Mouse (Mus musculus) granulocyte monocyte progenitor cell, adult 5-6 weeks (primary cell): Measurements from ENCODE around the gene Gpcpd1. TPM values are rescaled to one million over a fixed set of nuclear protein-coding genes. Genes with fewer than 3 reads are reported as not detected.

Source experiments
- ATAC-seq: replicated peaks from 2 replicates; pipeline ENCODE4 v1.8.0; 2016; ENCODE audit warnings: mild to moderate bottlenecking, moderate TSS enrichment, inconsistent platforms; ENCODE audit not compliant: poor library complexity, severe bottlenecking
- total RNA-seq, 2 experiments: library from RNA; stranded (forward) in 1 of 2; stranded (reverse) in 1 of 2; fragments of 200-712, 200-1000 nt in 1 of 2; fragments of >200 nt in 1 of 2; fragmentation: Nextera tagmentation in 1 of 2; gene quantifications; 2 replicates each; pipeline ENCODE4 v1.2.3; 2014 to 2017

Gpcpd1 gene
- total RNA-seq, 2 experiments from 2014 or later: 24.4 to 26.1 TPM

GRCm38 (mm10) chr2:132497412-132498135 lies 90.0 kb downstream of the Gpcpd1 start:
- peak; percentile 37; the same call in 1 of the 2 replicates for ATAC-seq

- ATAC-seq: no peak
These were observed 94.3 kb downstream of the Gpcpd1 start for GRCm38 (mm10) chr2:132493184-132493583.

- peak; percentile 65; the same call in 1 of the 2 replicates for ATAC-seq
These were observed 102.1 kb downstream of the Gpcpd1 start for GRCm38 (mm10) chr2:132485454-132485853.

GRCm38 (mm10) chr2:132481547-132481946 lies 106.0 kb downstream of the Gpcpd1 start:
- peak; percentile 61 for ATAC-seq

Other genes with a start within 250 kb of the Gpcpd1 start
- not detected in 2 replicates for gene Prokr2, start 202.3 kb downstream of the Gpcpd1 start, total RNA-seq (2014; fragmentation: Nextera tagmentation)
- gene Prokr2, start 202.3 kb downstream of the Gpcpd1 start, total RNA-seq (2017): not detected in 2 replicates
- 5.2 and 7.5 TPM in 2 replicates for gene Shld1, start 99.2 kb upstream of the Gpcpd1 start, total RNA-seq (2014; fragmentation: Nextera tagmentation)
- gene Shld1, start 99.2 kb upstream of the Gpcpd1 start, total RNA-seq (2017): 10.3 and 11.0 TPM in 2 replicates
- gene Chgb, start 193.5 kb upstream of the Gpcpd1 start, total RNA-seq (2014; fragmentation: Nextera tagmentation): not detected in 2 replicates
- not detected in 2 replicates for gene Chgb, start 193.5 kb upstream of the Gpcpd1 start, total RNA-seq (2017)
- 38.4 and 40.4 TPM in 2 replicates for gene Trmt6, start 228.3 kb upstream of the Gpcpd1 start, total RNA-seq (2014; fragmentation: Nextera tagmentation)
- 47.0 and 55.2 TPM in 2 replicates for gene Trmt6, start 228.3 kb upstream of the Gpcpd1 start, total RNA-seq (2017)
- 13.5 and 14.7 TPM in 2 replicates for gene Mcm8, start 228.4 kb upstream of the Gpcpd1 start, total RNA-seq (2014; fragmentation: Nextera tagmentation)
- 17.0 and 19.9 TPM in 2 replicates for gene Mcm8, start 228.4 kb upstream of the Gpcpd1 start, total RNA-seq (2017)